Mouse (Mus musculus) lung, postnatal 0 days (tissue): ENCODE results near the gene Tekt1.

Experiments
- CTCF ChIP-seq: IDR thresholded peaks from 2 replicates; pipeline ENCODE4 v1.5.1; 2016; ENCODE audit warnings: antibody characterized with exemption, mild to moderate bottlenecking
- EP300 ChIP-seq: IDR thresholded peaks from 2 replicates; pipeline ENCODE4 v1.6.1; 2016; ENCODE audit warnings: antibody characterized with exemption, mild to moderate bottlenecking, control low read depth

GRCm38 (mm10) chr11:72325701-72326100 is 36.5 kb downstream of the Tekt1 start:
- TF ChIP-seq EP300 = no peak
- TF ChIP-seq CTCF = no peak
